Mouse (Mus musculus): ENCODE data around the gene Zfp12. TPM values are rescaled to one million over a fixed set of nuclear protein-coding genes. Genes with fewer than 3 reads are reported as not detected.

Zfp12 gene
- total and polyA plus RNA-seq, 3 experiments: 15.2 to 56.3 (median 17.3) TPM

- Histone ChIP-seq H3K9ac (ENCODE audit: control insufficient read depth, low read depth, low read length, poor library complexity, severe bottlenecking) (peak within 1 kb of the TSS; percentile 81), H3K9me3 (replicated peaks; ENCODE audit: insufficient read depth, low read length) (no peaks in the 10 kb centered on the region), H3K27me3 (ENCODE audit: control insufficient read depth in 1 of 2, insufficient read depth in 2 of 2, low read length in 2 of 2) (no peaks in the 10 kb centered on the region), H3K79me2 (ENCODE audit: control insufficient read depth, insufficient read depth, low read length, poor library complexity) (peaks cover 7% of the 10 kb centered on the region), H3K36me3 (ENCODE audit: control insufficient read depth in 1 of 2, insufficient read depth in 2 of 2, low read length in 2 of 2) (peaks cover 0 to 20% of the 10 kb centered on the region in 2 experiments; a peak in 2 of 4 replicates), H3K4me1 (ENCODE audit: control insufficient read depth in 1 of 2, insufficient read depth in 2 of 2, low read length in 2 of 2) (peaks cover 8 to 37% of the 10 kb centered on the region in 2 experiments), H3K4me3 (ENCODE audit: control insufficient read depth in 1 of 2, insufficient read depth in 1 of 2, low read depth in 2 of 2, low read length in 2 of 2) (peak within 1 kb of the TSS; percentile 79 to 97), H3K27ac (ENCODE audit: control insufficient read depth, low read depth, low read length) (peak within 1 kb of the TSS; percentile 32)
- DNase-seq (ENCODE audit: low read depth, low spot score): peak; percentile 79
- TF ChIP-seq POLR2A (IDR thresholded peaks at IDR 0.05; ENCODE audit: control insufficient read depth in 1 of 2, insufficient read depth in 1 of 2, low read depth in 1 of 2, low read length in 2 of 2, poor library complexity in 1 of 2) (peak; percentile 50 to 63; a peak in 3 of 4 replicates), SMC3 (IDR thresholded peaks at IDR 0.05; ENCODE audit: low read depth, low read length) (no peak), ZKSCAN1 (IDR thresholded peaks at IDR 0.05; ENCODE audit: low read depth, low read length) (no peak), EP300 (IDR thresholded peaks at IDR 0.05; ENCODE audit: low read depth in 1 of 2, low read length in 2 of 2) (0 out of 4 replicates have a peak, but pooled peaks of 1 of the 2 experiments have one; percentile 18), CTCF (IDR thresholded peaks at IDR 0.05 in 2 of 3, conservative IDR thresholded peaks at IDR 0.05 in 1 of 3; ENCODE audit: control insufficient read depth in 1 of 3, insufficient read depth in 1 of 3, low read depth in 2 of 3, low read length in 3 of 3, poor library complexity in 1 of 3, severe bottlenecking in 1 of 3) (no peak), ZMIZ1 (IDR thresholded peaks at IDR 0.05; ENCODE audit: low read depth, low read length) (peak; percentile 27), RCOR1 (IDR thresholded peaks at IDR 0.05; ENCODE audit: low read depth, low read length) (no peak), ETS1 (IDR thresholded peaks at IDR 0.05; ENCODE audit: low read depth, low read length) (no peak; the same call in 1 of the 2 replicates), USF2 (IDR thresholded peaks at IDR 0.05; ENCODE audit: borderline replicate concordance in 1 of 2, insufficient read depth in 1 of 2, low read depth in 1 of 2, low read length in 2 of 2) (no peak), KAT2A (conservative IDR thresholded peaks at IDR 0.05; ENCODE audit: low read depth, low read length) (no peak), RAD21 (IDR thresholded peaks at IDR 0.05; ENCODE audit: low read depth, low read length) (no peak), UBTF (IDR thresholded peaks at IDR 0.05; ENCODE audit: borderline replicate concordance, insufficient read depth, low read depth, low read length) (no peak), E2F4 (IDR thresholded peaks at IDR 0.05; ENCODE audit: borderline replicate concordance, low read depth, low read length) (no peak), ELF1 (IDR thresholded peaks at IDR 0.05; ENCODE audit: low read depth, low read length) (peak; percentile 71), CHD2 (IDR thresholded peaks at IDR 0.05; ENCODE audit: low read length) (no peak), NELFE (IDR thresholded peaks at IDR 0.05; ENCODE audit: low read depth, low read length) (peak; percentile 42; the same call in 1 of the 2 replicates), JUND (IDR thresholded peaks at IDR 0.05; ENCODE audit: low read depth, low read length) (no peak), POLR2AphosphoS5 (IDR thresholded peaks at IDR 0.05; ENCODE audit: borderline replicate concordance, low read depth, low read length) (no peak), POLR2AphosphoS2 (IDR thresholded peaks at IDR 0.05; ENCODE audit: low read length) (no peak), ZNF384 (IDR thresholded peaks at IDR 0.05; ENCODE audit: low read depth, low read length) (no peak), USF1 (IDR thresholded peaks at IDR 0.05; ENCODE audit: low read depth, low read length) (peak; percentile 77), MXI1 (IDR thresholded peaks at IDR 0.05; ENCODE audit: low read depth, low read length) (peak; percentile 58), BHLHE40 (IDR thresholded peaks at IDR 0.05; ENCODE audit: borderline replicate concordance, low read depth, low read length) (no peak), SIN3A (IDR thresholded peaks at IDR 0.05; ENCODE audit: low read length) (no peak; the same call in 1 of the 2 replicates), NRF1 (IDR thresholded peaks at IDR 0.05; ENCODE audit: insufficient read depth, low read depth, low read length, poor library complexity, severe bottlenecking) (peak; percentile 51; the same call in 1 of the 2 replicates), CHD1 (IDR thresholded peaks at IDR 0.05; ENCODE audit: low read depth, low read length) (no peak), TBP (IDR thresholded peaks at IDR 0.05; ENCODE audit: low read depth, low read length) (no peak), HCFC1 (IDR thresholded peaks at IDR 0.05; ENCODE audit: low read depth, low read length) (peak; percentile 69), MYC (IDR thresholded peaks at IDR 0.05; ENCODE audit: low read depth, low read length) (0 out of 2 replicates have a peak, but pooled peaks have one; percentile 21), MAFK (IDR thresholded peaks at IDR 0.05; ENCODE audit: borderline replicate concordance, low read depth, low read length) (no peak), TCF12 (IDR thresholded peaks at IDR 0.05; ENCODE audit: low read depth, low read length) (peak; percentile 24), ZC3H11A (IDR thresholded peaks at IDR 0.05; ENCODE audit: low read depth, low read length) (no peak), GABPA (IDR thresholded peaks at IDR 0.05; ENCODE audit: low read depth, low read length) (no peak), MYB (IDR thresholded peaks at IDR 0.05; ENCODE audit: low read depth, low read length) (no peak), MAZ (IDR thresholded peaks at IDR 0.05; ENCODE audit: low read depth, low read length) (peak; percentile 64; the same call in 1 of the 2 replicates), MAX (IDR thresholded peaks at IDR 0.05; ENCODE audit: low read length) (no peak; the same call in 1 of the 2 replicates)
Observed at GRCm38 (mm10) chr5:143269363-143270150, 34.6 kb downstream of the Zfp12 start, which contains the start of gene Zfp316. TSS of gene Zfp316 (minus strand) at chr5:143270022.
